Mouse (Mus musculus) spleen, adult 2 months (tissue): ENCODE results near the gene Cep57.

Experiments used
- CTCF ChIP-seq: fragments of 200-500 bp; IDR thresholded peaks from 2 replicates; pipeline ENCODE4 v1.5.1; 2011; ENCODE audit warnings: mild to moderate bottlenecking, inconsistent platforms; ENCODE audit not compliant: insufficient read depth, insufficient read length, insufficient replicate concordance; ENCODE audit errors: extremely low read depth
- POLR2A ChIP-seq: fragments of 200-500 bp; IDR thresholded peaks from 2 replicates; pipeline ENCODE4 v1.6.1; 2011; ENCODE audit warnings: low read depth, low read length, inconsistent platforms

DNA sequence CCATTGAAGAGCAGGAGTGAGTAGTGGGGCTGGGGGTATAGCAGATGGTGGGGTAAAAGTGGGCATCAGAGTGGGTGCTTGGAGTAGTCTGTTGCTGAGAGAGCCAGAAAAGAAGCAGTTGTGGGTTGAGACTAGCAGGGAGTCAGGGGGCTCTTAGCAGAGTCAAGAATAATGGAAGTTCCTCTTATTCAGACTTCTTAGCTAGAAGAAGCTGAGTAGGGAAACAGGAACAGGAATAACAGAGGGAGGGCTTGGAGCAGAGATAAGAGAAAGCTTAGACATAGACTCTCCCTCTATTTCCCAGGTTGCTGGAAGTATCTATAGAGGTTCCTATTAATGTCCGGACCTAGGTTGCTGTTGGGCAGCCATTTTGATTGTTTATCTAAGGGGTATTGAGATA is 52.2 kb downstream of the Cep57 start:
- TF ChIP-seq CTCF (no peak), POLR2A (no peak)
